Mouse (Mus musculus) midbrain, embryonic 16.5 days (tissue): Measurements from ENCODE around the gene Clba1. TPM values are rescaled to one million over a fixed set of nuclear protein-coding genes. Genes with fewer than 3 reads are reported as not detected.

ENCODE experiments used
- ATAC-seq: fragments of 200-750 bp; cut with Nextera tagmentation; 2 replicates; pipeline ENCODE4 v1.8.0; 2017; ENCODE audit warnings: moderate TSS enrichment
- H3K27ac ChIP-seq: fragments of 300-500 bp; sonication (generic); 2 replicates; pipeline ENCODE4 v1.5.1; 2014; ENCODE audit warnings: mild to moderate bottlenecking, low read length, mixed read lengths
- H3K27me3 ChIP-seq: fragments of 300-500 bp; sonication (generic); 2 replicates; pipeline ENCODE4 v1.6.1; 2014; ENCODE audit warnings: low read depth, low read length, mixed read lengths; ENCODE audit not compliant: control insufficient read depth, insufficient read depth
- H3K36me3 ChIP-seq: fragments of 300-500 bp; sonication (generic); 2 replicates; pipeline ENCODE4 v1.6.1; 2014; ENCODE audit warnings: mild to moderate bottlenecking, low read length, moderate library complexity, mixed read lengths; ENCODE audit not compliant: control insufficient read depth, insufficient read depth
- H3K4me1 ChIP-seq: fragments of 300-500 bp; sonication (generic); 2 replicates; pipeline ENCODE4 v1.6.1; 2014; ENCODE audit warnings: mild to moderate bottlenecking, low read length, mixed read lengths; ENCODE audit not compliant: control insufficient read depth, insufficient read depth
- H3K4me2 ChIP-seq: fragments of 300-500 bp; sonication (generic); 2 replicates; pipeline ENCODE4 v1.6.1; 2014; ENCODE audit warnings: mild to moderate bottlenecking, low read length, mixed read lengths
- H3K4me3 ChIP-seq: fragments of 300-500 bp; sonication (generic); 2 replicates; pipeline ENCODE4 v1.5.1; 2014; ENCODE audit warnings: low read depth, mild to moderate bottlenecking, low read length, moderate library complexity, mixed read lengths
- H3K9ac ChIP-seq: fragments of 300-500 bp; sonication (generic); 2 replicates; pipeline ENCODE4 v1.6.1; 2014; ENCODE audit warnings: low read depth, low read length, mixed read lengths
- H3K9me3 ChIP-seq: fragments of 300-500 bp; sonication (generic); replicated peaks from 2 replicates; pipeline ENCODE4 v1.6.1; 2014; ENCODE audit warnings: mild to moderate bottlenecking, low read length, mixed read lengths; ENCODE audit not compliant: control insufficient read depth, poor library complexity, severe bottlenecking
- WGBS: fragments of 180-500 bp; shearing (Covaris S2); extraction: QIAGEN DNeasy Blood & Tissue Kit; methylation state at CpG from one replicate; pipeline ENCODE4 v1.1.7; 2014; 5-methylcytosine and 5-hydroxymethylcytosine counted together
- polyA plus RNA-seq: library from polyadenylated mRNA; unstranded; fragments of >200 nt; fragmentation: Nextera tagmentation; extraction: Ambion mirVana; gene quantifications from 2 replicates; pipeline ENCODE4 v1.2.1, GENCODE M21; 2015

The Clba1 gene
- polyA plus RNA-seq, 1 experiment from 2014 or later: 25.2 TPM

- no peaks in the 10 kb centered on the region for H3K27me3 ChIP-seq
- H3K4me1 ChIP-seq: no peaks in the 10 kb centered on the region
- no peaks in the 10 kb centered on the region for H3K9me3 ChIP-seq
- no peak overlapping the region for H3K9ac ChIP-seq
- no peaks in the 10 kb centered on the region for H3K36me3 ChIP-seq
- 90% methylated on average over 16 of the region's 16 CpGs for WGBS
- no peak for ATAC-seq
- H3K27ac ChIP-seq: no peak overlapping the region
- H3K4me2 ChIP-seq: no peak overlapping the region
- H3K4me3 ChIP-seq: no peak overlapping the region
These were observed 41.5 kb upstream of the Clba1 start for GRCm38 (mm10) chr12:112767036-112767890.

- Histone ChIP-seq H3K4me3 (no peak overlapping the region), H3K27me3 (no peaks in the 10 kb centered on the region), H3K4me2 (no peak overlapping the region), H3K36me3 (no peaks in the 10 kb centered on the region), H3K9me3 (no peaks in the 10 kb centered on the region), H3K9ac (no peak overlapping the region), H3K4me1 (no peaks in the 10 kb centered on the region), H3K27ac (no peak overlapping the region)
- ATAC-seq: no peak
- whole genome bisulfite sequencing: 90% methylated on average over 8 of the region's 8 CpGs
These were observed 40.6 kb upstream of the Clba1 start for GRCm38 (mm10) chr12:112768166-112768565.

- Histone ChIP-seq H3K9ac (no peak overlapping the region), H3K4me3 (no peak overlapping the region), H3K36me3 (no peaks in the 10 kb centered on the region), H3K4me1 (no peaks in the 10 kb centered on the region), H3K9me3 (no peaks in the 10 kb centered on the region), H3K4me2 (no peak overlapping the region), H3K27me3 (no peaks in the 10 kb centered on the region), H3K27ac (no peak overlapping the region)
- ATAC-seq: no peak
- WGBS: 87% methylated on average over 6 of the region's 6 CpGs
These were observed 39.7 kb upstream of the Clba1 start for GRCm38 (mm10) chr12:112769031-112769430.

- no peaks in the 10 kb centered on the region for H3K9me3 ChIP-seq
- no peak for ATAC-seq
- H3K4me3 ChIP-seq: no peak overlapping the region
- H3K4me2 ChIP-seq: no peak overlapping the region
- H3K36me3 ChIP-seq: no peaks in the 10 kb centered on the region
- H3K4me1 ChIP-seq: no peaks in the 10 kb centered on the region
- 82% methylated on average over 2 of the region's 2 CpGs for WGBS
- no peak overlapping the region for H3K27ac ChIP-seq
- H3K9ac ChIP-seq: no peak overlapping the region
- no peaks in the 10 kb centered on the region for H3K27me3 ChIP-seq
These were observed 39.0 kb upstream of the Clba1 start for GRCm38 (mm10) chr12:112769751-112770150.

- ATAC-seq: no peak
- Histone ChIP-seq H3K27me3 (no peaks in the 10 kb centered on the region), H3K4me1 (no peaks in the 10 kb centered on the region), H3K9ac (no peak overlapping the region), H3K36me3 (no peaks in the 10 kb centered on the region; the same call in 1 of the 2 replicates), H3K4me3 (no peak overlapping the region), H3K9me3 (0 out of 2 replicates have a peak, but pooled peaks cover 4% of the 10 kb centered on the region), H3K27ac (no peak overlapping the region), H3K4me2 (no peak overlapping the region)
- WGBS: 70% methylated on average over 4 of the region's 4 CpGs
These were observed 38.3 kb upstream of the Clba1 start for GRCm38 (mm10) chr12:112770396-112770795.

GRCm38 (mm10) chr12:112772306-112772705, 36.4 kb upstream of the Clba1 start:
- WGBS: 89% methylated on average over 14 of the region's 14 CpGs
- no peaks in the 10 kb centered on the region; the same call in 1 of the 2 replicates for H3K36me3 ChIP-seq
- H3K4me3 ChIP-seq: no peak overlapping the region
- H3K27ac ChIP-seq: no peak overlapping the region
- ATAC-seq: no peak
- no peaks in the 10 kb centered on the region for H3K27me3 ChIP-seq
- H3K4me1 ChIP-seq: no peaks in the 10 kb centered on the region
- no peak overlapping the region for H3K4me2 ChIP-seq
- no peak overlapping the region for H3K9ac ChIP-seq
- 0 out of 2 replicates have a peak, but pooled peaks cover 5% of the 10 kb centered on the region for H3K9me3 ChIP-seq

- Histone ChIP-seq H3K4me3 (no peak overlapping the region), H3K27me3 (no peaks in the 10 kb centered on the region), H3K4me2 (no peak overlapping the region), H3K27ac (no peak overlapping the region), H3K9ac (no peak overlapping the region), H3K9me3 (0 out of 2 replicates have a peak, but pooled peaks cover 5% of the 10 kb centered on the region), H3K36me3 (no peaks in the 10 kb centered on the region; the same call in 1 of the 2 replicates), H3K4me1 (no peaks in the 10 kb centered on the region)
- no peak for ATAC-seq
- 46% methylated on average over 9 of the region's 9 CpGs for WGBS
These were observed 35.4 kb upstream of the Clba1 start for GRCm38 (mm10) chr12:112773366-112773765.

- no peaks in the 10 kb centered on the region for H3K4me1 ChIP-seq
- no peak overlapping the region for H3K4me2 ChIP-seq
- H3K9ac ChIP-seq: no peak overlapping the region
- H3K27ac ChIP-seq: no peak overlapping the region
- ATAC-seq: no peak
- H3K36me3 ChIP-seq: no peaks in the 10 kb centered on the region; the same call in 1 of the 2 replicates
- 88% methylated on average over 6 of the region's 6 CpGs for WGBS
- H3K9me3 ChIP-seq: 0 out of 2 replicates have a peak, but pooled peaks cover 5% of the 10 kb centered on the region
- H3K4me3 ChIP-seq: no peak overlapping the region
- no peaks in the 10 kb centered on the region for H3K27me3 ChIP-seq
These were observed 34.7 kb upstream of the Clba1 start for GRCm38 (mm10) chr12:112774026-112774425.

GRCm38 (mm10) chr12:112774481-112774880, 34.3 kb upstream of the Clba1 start:
- H3K4me2 ChIP-seq: no peak overlapping the region
- ATAC-seq: no peak
- H3K27me3 ChIP-seq: no peaks in the 10 kb centered on the region
- H3K36me3 ChIP-seq: no peaks in the 10 kb centered on the region; the same call in 1 of the 2 replicates
- no peak overlapping the region for H3K27ac ChIP-seq
- H3K4me3 ChIP-seq: no peak overlapping the region
- H3K9ac ChIP-seq: no peak overlapping the region
- H3K4me1 ChIP-seq: no peaks in the 10 kb centered on the region
- 0 out of 2 replicates have a peak, but pooled peaks cover 5% of the 10 kb centered on the region for H3K9me3 ChIP-seq
- 94% methylated on average over 10 of the region's 10 CpGs for WGBS
